Mouse (Mus musculus) bone marrow macrophage, adult 2 months (primary cell): Measurements from ENCODE around the gene Mmadhc. TPM values are rescaled to one million over a fixed set of nuclear protein-coding genes. Genes with fewer than 3 reads are reported as not detected.

Source experiments
- H3K27ac ChIP-seq: 2 replicates; pipeline ENCODE4 v1.5.1; 2012; ENCODE audit warnings: low read depth, low read length; ENCODE audit not compliant: insufficient read depth
- H3K4me1 ChIP-seq: 2 replicates; pipeline ENCODE4 v1.6.1; 2012; ENCODE audit warnings: low read length; ENCODE audit not compliant: control insufficient read depth, insufficient read depth
- H3K4me3 ChIP-seq: 2 replicates; pipeline ENCODE4 v1.5.1; 2012; ENCODE audit warnings: mild to moderate bottlenecking, low read length, moderate library complexity; ENCODE audit not compliant: insufficient read depth
- CTCF ChIP-seq: IDR thresholded peaks from 2 replicates; pipeline ENCODE4 v1.5.1; 2012; ENCODE audit warnings: low read depth, mild to moderate bottlenecking, low read length, moderate library complexity
- POLR2A ChIP-seq: IDR thresholded peaks from 2 replicates; pipeline ENCODE4 v1.6.1; 2012; ENCODE audit warnings: mild to moderate bottlenecking, low read depth, low read length, borderline replicate concordance
- polyA plus RNA-seq: library from polyadenylated mRNA; stranded (reverse); fragments of >200 nt; gene quantifications from 2 replicates; pipeline ENCODE4 v1.2.4, GENCODE M21; 2012; ENCODE audit not compliant: missing spikeins, insufficient read depth, insufficient read length

Mmadhc gene
- polyA plus RNA-seq, 1 experiment = 47.6 TPM

GRCm38 (mm10) chr2:50295562-50295961 lies 1.0 kb downstream of the Mmadhc start:
- TF ChIP-seq CTCF (no peak), POLR2A (no peak)
- Histone ChIP-seq H3K27ac (no peak overlapping the region), H3K4me1 (peaks cover 12% of the 10 kb centered on the region), H3K4me3 (peak overlapping the region; percentile 57)

GRCm38 (mm10) chr2:50294084-50294483 lies 2.5 kb downstream of the Mmadhc start:
- Histone ChIP-seq H3K27ac (no peak overlapping the region), H3K4me1 (peaks cover 12% of the 10 kb centered on the region), H3K4me3 (no peak overlapping the region)
- TF ChIP-seq CTCF (no peak), POLR2A (no peak)

GRCm38 (mm10) chr2:50293572-50293971 lies 3.0 kb downstream of the Mmadhc start:
- H3K4me1 ChIP-seq = peaks cover 12% of the 10 kb centered on the region
- no peak overlapping the region for H3K4me3 ChIP-seq
- TF ChIP-seq POLR2A = no peak
- no peak for TF ChIP-seq CTCF
- H3K27ac ChIP-seq = no peak overlapping the region

- TF ChIP-seq CTCF (no peak), POLR2A (no peak)
- Histone ChIP-seq H3K27ac (no peak overlapping the region), H3K4me1 (peaks cover 12% of the 10 kb centered on the region), H3K4me3 (no peak overlapping the region)
Measured at GRCm38 (mm10) chr2:50291901-50292300, 4.7 kb downstream of the Mmadhc start.

GRCm38 (mm10) chr2:50290754-50291153 lies 5.8 kb downstream of the Mmadhc start:
- Histone ChIP-seq H3K4me3 (no peak overlapping the region), H3K27ac (no peak overlapping the region), H3K4me1 (peaks cover 12% of the 10 kb centered on the region)
- TF ChIP-seq POLR2A = no peak
- no peak for TF ChIP-seq CTCF

GRCm38 (mm10) chr2:50284781-50285180 lies 11.8 kb downstream of the Mmadhc start:
- Histone ChIP-seq H3K27ac (no peak overlapping the region), H3K4me1 (no peaks in the 10 kb centered on the region; the same call in 1 of the 2 replicates), H3K4me3 (no peak overlapping the region)
- TF ChIP-seq POLR2A (no peak), CTCF (no peak)

- H3K27ac ChIP-seq = no peak overlapping the region
Measured at GRCm38 (mm10) chr2:50284040-50284439, 12.6 kb downstream of the Mmadhc start.

GRCm38 (mm10) chr2:50276715-50277114 lies 19.9 kb downstream of the Mmadhc start:
- Histone ChIP-seq H3K27ac (no peak overlapping the region), H3K4me1 (no peaks in the 10 kb centered on the region), H3K4me3 (no peak overlapping the region)
- TF ChIP-seq CTCF (no peak), POLR2A (no peak)

More at GRCm38 (mm10) chr2:50284040-50284439, 12.6 kb downstream of the Mmadhc start:
- Histone ChIP-seq H3K4me1 (no peaks in the 10 kb centered on the region; the same call in 1 of the 2 replicates), H3K4me3 (no peak overlapping the region)
- TF ChIP-seq CTCF (no peak), POLR2A (no peak)

- H3K4me3 ChIP-seq = no peak overlapping the region
- H3K4me1 ChIP-seq = no peaks in the 10 kb centered on the region
- no peak overlapping the region for H3K27ac ChIP-seq
- TF ChIP-seq CTCF (no peak), POLR2A (no peak)
Measured at GRCm38 (mm10) chr2:50273415-50273814, 23.2 kb downstream of the Mmadhc start.

GRCm38 (mm10) chr2:50272165-50272564 lies 24.4 kb downstream of the Mmadhc start:
- Histone ChIP-seq H3K4me3 (no peak overlapping the region), H3K27ac (no peak overlapping the region), H3K4me1 (no peaks in the 10 kb centered on the region)
- TF ChIP-seq CTCF (no peak), POLR2A (no peak)

- H3K4me3 ChIP-seq = no peak overlapping the region
- no peak overlapping the region for H3K27ac ChIP-seq
- TF ChIP-seq CTCF (no peak), POLR2A (no peak)
- no peaks in the 10 kb centered on the region for H3K4me1 ChIP-seq
Measured at GRCm38 (mm10) chr2:50268514-50268913, 28.1 kb downstream of the Mmadhc start.
